Mouse (Mus musculus): ENCODE data around the gene Amer2. TPM values are rescaled to one million over a fixed set of nuclear protein-coding genes. Genes with fewer than 3 reads are reported as not detected.
A peak's percentile ranks its signal among the peaks of the same experiment; 100 is the strongest.

The Amer2 gene
- total RNA-seq, 2 experiments from 2014 or later = 0.29 to 0.44 TPM

DNA sequence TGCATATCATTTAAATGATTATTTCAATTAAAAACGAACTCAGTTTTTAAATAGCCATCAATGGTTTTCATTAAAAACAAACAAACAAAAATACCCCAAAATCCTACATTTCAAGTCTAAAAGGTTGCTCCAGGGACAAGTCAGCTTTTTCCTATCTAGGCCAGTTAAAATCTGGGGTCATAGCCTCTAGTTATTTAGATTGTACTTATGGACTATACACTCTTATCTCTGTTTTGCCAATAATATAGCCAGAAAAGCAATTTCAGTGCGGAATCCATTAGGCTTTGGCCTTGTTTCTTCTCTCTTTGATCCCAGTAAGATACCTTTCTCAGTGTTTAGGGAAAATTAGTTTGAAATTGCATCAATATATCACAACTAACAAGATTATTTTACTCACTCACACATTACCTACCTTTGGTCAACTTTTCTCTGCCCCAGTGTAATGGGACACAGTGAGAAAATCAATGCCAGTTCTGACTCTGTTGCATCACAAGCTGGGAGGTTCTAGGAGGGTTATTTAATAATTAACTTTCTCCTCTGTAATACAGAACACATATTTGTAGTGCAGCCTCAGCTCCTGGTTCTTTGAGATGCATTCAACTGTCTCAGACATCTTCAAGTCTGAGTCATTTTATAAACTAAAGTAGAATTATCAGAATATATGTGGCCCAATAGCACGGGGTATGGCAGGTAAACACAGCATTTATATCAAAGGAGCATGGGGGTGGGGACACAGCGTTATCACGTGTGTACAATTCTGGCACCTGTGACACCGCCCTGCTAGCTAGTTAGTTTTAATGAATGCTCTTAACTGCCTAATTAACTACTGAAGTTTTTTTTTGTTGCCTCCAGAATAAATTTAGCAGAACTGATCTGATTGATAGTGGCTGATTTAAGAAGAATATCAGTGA, 13.8 kb downstream of the Amer2 start:
- DNase-seq (ENCODE audit: low spot score in 2 of 2) = no peak

DNA sequence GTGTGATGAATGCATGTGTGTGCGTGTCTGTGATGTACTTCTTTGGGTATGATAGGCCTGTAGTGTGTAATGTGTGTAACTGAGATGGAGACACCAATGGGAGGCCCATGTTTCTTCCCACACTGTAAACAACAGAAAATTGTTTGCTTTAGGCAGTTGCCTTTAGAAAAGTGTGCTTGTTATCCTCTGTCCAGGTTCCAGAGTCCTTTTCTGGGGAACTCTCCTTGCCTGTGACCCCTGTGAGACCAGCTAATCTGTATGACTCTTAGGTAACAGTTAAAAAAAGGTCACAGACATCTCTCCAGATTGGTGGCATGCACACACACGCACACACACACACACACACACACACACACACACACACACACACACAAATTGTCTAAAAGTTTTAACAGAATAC, 15.3 kb downstream of the Amer2 start:
- no peak for DNase-seq (ENCODE audit: low spot score in 2 of 2)

DNA sequence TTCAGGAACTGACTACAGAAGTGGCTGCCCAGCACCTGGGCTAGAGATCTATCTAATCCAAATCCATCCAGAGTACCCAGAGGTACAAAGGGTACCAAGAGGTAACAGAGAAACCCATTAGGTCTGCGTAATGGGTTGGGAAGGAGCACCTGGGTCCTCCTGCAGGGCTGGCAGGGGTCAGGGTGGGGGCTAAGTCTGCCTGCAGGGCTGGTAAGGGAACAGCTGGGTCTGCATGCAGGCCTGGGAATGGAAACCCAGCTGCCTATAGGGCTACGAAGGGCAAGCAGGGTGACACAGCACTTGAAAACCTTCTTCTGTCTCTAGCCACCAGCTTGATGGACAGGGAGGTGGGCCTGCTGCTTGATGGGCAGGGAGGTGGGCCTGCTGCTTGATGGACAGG, 19.1 kb downstream of the Amer2 start:
- DNase-seq (ENCODE audit: low spot score in 2 of 2) = no peak

DNA sequence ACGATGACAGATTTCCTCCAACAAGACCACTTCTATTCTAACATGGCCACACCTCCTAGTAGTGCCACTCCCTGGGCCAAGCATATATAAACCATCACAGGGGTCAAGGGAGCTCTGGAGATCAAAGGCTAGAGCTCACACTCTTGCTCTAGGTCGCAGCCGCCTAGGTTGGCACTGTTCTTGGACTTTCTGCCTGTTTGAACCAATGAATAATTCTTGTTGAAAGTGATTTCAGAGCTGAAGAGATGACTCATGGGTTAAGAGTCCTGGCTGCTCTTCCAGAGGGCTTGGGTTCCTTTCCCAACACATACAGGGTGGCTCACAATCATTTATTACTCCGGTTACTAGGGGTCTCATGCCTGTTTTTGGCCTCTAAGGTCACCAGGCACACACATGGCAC, 24.3 kb downstream of the Amer2 start:
- DNase-seq (ENCODE audit: low spot score in 2 of 2) = no peak

DNA sequence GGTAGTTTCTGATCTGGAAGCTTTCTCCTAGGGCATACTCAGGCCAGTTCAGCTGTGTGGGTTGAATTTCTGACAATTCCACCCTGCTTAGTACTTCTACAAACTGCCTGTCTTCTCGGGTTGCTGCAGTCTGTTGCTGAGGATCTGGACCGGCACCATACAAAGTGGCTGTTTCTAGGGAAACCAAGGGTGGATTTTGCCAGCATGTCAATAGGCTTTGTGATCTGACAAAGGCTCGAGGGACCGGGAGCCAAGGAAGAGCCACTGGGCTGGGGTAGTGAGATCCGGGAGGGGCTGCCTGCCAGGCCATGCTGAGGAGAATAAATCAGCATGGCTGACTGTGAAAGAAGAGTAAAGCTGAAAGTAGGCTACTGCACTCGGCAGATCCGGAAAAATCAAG, 25.8 kb downstream of the Amer2 start:
- DNase-seq (ENCODE audit: low spot score in 2 of 2) = no peak

DNA sequence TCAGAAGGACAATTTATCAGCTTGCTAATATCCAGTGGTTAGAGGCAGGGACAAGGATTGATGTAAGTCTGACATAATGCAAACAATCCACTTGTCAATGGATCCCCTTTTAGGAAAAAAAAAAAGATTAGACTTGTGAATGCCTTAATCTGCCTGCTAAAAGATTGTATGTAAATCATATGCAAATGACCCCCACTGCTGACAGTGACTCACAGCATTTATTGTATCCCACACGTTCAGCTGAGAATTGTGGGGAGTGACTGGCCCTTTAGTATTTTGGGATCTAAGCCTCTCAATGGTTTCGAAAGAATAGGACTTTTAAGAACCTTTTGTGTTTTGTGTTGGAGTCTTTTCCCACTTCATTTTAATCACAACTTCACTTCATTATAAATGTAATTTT, 30.2 kb downstream of the Amer2 start:
- DNase-seq (ENCODE audit: low spot score in 2 of 2) = no peak

DNA sequence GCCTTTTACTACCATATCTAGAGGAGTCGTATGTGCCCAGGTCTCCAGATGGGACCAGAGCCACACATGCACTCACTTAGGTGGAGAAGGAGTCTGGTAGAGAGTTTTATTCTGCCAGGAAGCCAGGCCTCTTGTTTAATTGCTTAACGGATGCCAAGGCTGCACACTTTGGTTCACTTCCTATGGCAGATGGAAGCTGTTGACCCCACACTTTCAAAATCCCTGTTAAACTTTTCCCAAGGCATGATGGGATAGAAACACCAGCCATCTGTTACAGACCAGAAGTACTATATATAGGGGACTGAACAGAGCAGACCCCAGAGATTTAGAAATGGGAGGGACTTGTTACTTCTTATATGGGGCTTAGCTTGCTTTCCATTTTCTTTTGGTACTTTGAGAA, 32.8 kb downstream of the Amer2 start:
- no peak for DNase-seq (ENCODE audit: low spot score in 2 of 2)

DNA sequence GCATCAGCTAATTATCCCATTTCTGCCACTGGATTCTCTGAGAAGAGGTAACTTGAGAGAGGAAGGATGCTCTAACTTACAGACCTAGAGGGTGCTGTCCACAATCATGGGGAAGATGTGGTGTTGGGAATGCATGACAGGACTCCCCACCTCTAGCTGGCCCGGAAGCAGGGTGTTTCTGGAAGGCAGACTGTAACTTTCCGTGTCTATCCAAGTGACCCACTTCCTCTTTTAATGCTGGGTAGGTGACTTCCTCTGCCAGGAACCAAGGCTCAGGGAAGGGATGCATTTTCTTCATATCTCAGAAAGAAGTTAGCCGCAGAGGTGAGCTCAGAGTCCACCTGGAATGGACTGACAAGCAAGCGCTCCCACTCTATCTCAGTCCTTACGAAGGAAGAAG, 33.5 kb downstream of the Amer2 start:
- DNase-seq (ENCODE audit: low spot score in 2 of 2) = no peak

DNA sequence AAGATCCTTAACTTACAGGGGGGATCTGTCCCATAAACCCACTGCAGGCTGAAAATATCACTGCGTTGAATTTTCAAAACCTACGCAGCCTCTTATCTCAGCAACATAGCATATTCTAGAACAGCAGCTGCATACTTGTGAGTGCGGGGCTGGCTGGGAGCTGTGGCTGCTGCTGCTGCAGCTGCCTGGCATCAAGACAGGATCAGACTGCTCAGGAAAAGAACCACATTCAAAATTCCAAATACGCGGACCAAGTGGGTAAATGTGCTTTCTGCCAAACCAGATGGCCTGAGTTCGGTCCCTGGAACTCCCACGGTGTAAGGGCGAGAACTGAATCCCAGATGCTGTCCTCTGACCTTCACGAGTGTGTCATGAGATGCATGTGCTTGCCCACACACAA, 34.3 kb downstream of the Amer2 start:
- no peak for DNase-seq (ENCODE audit: low spot score in 2 of 2)

DNA sequence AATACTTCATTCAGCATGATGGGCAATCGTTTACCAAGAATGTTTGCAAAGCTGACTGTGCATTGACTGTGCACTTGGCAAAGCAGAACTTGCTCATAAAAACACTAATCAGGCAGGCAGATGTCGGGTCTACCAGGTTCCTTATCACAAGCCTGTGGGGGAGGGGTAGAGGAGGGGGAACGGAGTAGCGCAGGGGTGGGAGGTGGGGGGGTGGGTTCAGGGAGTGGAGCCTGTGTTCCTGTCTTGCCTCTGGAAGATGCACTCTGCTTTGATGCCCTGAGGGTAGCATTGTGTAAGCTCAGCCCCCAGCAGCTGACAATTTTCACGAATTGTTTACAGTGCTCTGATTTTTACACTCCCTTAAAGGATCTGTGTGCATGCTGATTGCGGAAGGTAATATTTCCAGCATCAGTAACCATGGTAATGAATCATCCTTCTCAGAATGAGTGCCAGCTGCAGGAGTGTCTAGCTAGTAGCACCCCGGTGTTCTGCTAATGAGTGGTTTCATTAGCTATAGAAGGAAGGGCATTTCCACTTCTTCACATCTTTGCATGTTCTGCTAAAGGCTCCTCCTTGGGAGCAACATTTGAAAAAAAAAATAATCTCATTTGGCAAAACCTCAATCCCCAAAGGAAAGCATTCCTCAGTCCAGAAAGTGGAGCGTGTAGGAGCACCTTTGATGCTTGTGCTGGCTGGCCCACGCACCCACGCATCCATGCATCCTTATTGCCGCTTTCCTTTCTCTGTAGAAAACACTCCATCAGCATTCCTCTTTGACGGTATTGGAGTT, 36.8 kb downstream of the Amer2 start:
- DNase-seq (ENCODE audit: low spot score in 2 of 2) = no peak

DNA sequence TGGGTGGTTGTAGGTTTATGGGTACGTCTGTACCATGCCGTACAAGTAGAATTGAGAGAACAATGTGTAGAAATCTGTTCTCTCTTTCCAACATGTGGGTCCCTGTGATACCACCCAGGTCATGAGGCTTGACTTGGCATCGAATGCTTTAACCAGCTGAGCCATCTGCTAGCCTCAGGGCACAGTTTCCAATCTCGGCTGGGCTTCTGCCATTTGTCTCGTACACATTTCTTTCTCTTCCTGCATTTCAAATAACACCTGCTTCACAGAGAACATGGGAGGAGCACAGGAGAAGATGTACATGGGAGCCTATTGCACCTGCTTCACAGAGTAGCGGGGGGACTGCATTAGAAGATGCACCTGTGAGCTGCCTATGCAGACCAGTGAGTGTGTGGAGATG, 38.2 kb downstream of the Amer2 start:
- no peak for DNase-seq (ENCODE audit: low spot score in 2 of 2)

DNA sequence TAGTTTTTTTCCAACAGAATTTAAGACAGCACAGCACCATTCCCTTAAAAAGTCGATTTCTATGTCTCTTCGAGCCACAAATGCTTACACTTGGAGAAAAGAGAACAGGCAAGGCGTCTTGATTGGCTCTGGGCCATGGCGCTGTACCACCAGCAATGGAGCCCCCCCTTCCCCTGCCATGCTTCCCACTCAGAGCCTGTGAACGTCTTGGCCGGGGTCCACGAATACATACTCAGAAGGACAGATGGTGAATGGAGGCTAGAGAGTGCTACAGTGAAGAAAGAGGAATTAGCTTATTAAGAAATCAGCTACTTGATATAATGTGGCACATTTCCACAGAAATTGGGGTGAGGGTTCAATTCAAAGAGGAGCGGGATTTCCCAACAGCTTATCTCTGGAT, 41.6 kb downstream of the Amer2 start:
- DNase-seq (ENCODE audit: low spot score in 2 of 2) = peak in 1 of 2 experiments; percentile 28

DNA sequence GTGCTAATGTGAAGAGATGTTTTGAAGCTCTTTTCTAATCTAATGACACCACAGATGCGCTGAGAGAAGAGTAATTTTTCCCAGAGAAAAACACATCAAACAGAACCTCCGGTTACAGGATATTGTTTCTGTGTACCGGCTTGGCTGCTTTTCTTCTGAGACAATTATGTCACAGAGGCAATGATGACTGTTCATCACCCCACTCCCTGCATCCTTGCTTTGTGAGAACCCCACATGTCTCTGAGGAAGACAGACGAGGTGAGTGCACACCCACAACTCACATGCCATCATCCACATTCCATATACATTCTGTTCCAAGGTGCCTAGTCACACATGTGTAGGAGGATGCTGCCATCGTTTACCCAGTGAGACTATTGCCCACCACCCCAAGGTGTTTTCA, 44.9 kb downstream of the Amer2 start:
- DNase-seq (ENCODE audit: low spot score in 2 of 2) = no peak

DNA sequence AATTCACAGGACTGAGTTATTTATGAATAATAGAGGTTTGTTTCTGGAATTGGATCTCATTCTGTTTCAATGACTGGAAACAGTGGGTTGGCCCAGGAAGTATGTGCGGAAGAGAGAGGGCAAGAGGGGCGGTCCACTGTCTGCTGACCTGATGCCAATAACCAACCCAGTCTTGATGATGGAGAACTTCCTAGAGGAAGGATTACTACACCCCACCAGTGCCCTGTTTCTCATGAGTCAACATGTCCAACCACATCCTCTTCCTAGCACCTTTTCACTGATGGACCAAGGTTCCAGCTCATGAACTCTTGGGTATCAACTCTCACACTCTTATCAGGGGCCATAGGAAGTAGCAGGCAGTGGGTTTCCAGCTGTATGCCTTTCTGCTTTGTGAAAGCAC, 49.9 kb downstream of the Amer2 start:
- no peak for DNase-seq (ENCODE audit: low spot score in 2 of 2)

DNA sequence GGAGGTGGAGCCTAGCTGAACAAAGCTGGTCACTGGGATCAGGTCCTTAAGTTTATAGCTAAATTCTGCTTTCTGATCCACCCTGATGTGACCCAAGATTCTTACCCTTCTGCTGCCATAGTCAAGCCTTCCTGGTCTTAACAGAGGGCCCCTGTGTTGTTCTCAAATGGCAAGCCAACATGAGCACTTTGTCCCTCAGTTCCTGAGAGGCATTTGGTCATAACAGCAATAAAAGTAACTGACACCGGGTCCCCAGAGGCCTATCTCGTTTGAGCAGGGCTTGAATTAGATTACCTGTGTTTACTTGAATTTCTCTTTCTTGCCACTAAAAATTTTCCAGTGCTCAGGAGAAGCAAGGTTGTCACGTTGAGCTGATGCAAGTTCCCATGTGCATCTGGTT, 51.1 kb downstream of the Amer2 start:
- no peak for DNase-seq (ENCODE audit: low spot score in 2 of 2)

DNA sequence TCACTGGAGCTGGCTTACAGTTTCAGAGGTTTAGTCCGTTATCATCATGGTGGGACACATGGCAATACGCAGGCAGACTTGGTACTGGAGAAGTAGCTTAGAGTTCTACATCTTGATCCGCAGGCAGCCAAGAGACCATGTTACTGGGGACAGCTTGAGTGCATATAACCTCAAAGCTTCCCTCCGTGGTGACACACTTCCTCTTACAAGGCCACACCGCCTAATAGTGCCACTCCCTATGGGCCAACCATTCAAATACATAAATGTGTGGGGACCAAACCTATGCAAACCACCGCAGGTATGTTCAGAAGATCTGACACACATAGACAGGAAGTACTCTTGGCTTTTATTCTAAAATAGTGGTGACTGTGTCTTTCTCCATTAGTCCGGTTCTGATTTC, 52.5 kb downstream of the Amer2 start:
- no peak for DNase-seq (ENCODE audit: low spot score in 2 of 2)

DNA sequence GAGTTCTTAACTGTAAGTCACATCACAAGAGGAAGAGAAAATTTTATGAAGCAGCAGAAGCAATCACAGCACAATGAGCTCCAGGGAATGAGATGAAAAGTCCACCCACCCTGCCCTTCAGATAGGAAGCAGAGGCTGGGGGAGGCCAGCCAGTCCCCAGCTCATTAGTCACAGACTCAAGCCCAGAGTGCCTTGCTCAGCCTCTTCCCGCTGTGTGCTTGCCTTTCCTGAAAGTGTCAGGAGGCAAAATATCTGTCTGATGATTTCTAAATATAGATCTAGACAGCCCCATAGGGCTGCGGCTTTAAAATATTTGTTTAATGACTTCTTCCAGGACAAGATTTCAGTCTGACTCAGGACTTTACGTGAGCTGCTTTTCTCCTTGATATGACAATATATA, 54.8 kb downstream of the Amer2 start:
- DNase-seq (ENCODE audit: low spot score in 2 of 2) = no peak

DNA sequence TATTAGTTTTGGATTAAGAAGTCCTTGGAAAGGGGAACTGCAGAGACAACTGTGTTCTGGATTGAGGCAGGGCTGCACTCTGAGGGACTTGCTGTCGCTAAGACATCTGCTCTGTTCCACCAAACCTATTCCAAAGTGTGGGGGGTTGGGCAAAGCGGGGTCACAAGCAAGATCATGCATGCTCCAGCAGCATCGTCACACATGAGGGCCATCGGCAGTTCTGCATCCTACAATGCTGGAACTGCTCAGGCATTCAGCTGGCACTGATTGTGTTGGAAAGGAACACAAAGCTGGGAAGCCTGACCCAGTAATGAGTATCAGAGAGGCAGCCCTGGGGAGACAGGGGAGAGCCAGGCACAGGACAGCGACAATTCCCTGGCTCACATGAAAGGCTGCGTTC, 56.5 kb downstream of the Amer2 start:
- no peak for DNase-seq (ENCODE audit: low spot score in 2 of 2)

DNA sequence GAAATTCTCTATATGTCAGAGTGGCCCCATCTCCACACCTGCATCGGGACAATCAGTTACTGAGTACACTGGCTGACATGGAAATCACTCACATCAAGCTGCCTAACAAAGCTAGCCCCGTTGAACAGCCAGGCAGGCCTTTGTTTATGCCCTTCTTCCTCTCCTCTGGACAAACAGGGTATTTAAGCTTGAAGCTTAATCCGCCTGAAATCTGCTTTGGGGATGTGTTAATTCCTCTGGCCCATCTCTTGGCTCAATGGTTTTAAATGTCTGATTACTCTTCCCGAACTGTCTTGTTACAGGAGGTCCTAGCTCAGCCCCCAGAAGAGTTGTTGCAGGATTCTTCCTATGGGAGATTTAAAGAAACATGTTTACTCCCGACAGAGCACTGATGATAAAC, 58.5 kb downstream of the Amer2 start:
- DNase-seq (ENCODE audit: low spot score in 2 of 2) = no peak

DNA sequence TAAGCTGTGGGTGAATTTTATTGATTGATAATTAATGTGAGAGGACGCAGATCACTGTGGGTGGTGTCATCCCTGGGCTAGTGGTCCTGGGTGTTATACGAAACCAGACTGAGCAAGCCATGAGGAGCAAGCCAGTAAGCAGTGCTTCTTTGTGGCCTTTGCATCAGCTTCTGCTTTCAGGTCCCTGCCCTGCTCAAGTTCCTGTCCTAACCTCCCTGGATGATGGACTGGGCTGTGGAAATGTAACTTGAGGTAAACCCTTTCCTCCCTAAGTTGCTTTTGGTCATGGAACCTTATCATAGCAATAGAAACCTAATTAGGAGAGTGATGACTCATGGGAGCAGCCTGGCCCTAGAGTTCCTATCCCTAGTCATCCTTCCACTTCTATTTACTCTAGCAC, 59.1 kb downstream of the Amer2 start:
- DNase-seq (ENCODE audit: low spot score in 2 of 2) = no peak

DNA sequence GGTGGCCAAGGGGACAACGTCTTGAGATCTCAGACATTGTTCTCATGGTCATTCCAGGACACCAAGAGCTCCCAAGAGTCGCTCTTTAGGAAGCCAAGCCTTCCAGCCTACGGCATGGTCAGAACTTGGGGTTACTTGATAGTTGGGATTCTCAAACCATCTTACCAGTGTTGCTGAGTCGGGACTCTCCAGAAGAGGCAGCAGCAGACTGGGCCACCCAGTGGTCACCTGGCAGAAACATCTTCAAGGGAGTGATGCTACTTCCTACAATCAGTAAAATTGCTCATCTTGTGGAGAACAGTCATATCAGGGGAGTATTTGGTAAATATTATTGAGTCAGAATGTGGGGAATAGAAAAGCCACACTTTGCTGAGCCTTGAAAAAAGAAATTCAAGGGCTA, 62.5 kb downstream of the Amer2 start:
- no peak for DNase-seq (ENCODE audit: low spot score in 2 of 2)

DNA sequence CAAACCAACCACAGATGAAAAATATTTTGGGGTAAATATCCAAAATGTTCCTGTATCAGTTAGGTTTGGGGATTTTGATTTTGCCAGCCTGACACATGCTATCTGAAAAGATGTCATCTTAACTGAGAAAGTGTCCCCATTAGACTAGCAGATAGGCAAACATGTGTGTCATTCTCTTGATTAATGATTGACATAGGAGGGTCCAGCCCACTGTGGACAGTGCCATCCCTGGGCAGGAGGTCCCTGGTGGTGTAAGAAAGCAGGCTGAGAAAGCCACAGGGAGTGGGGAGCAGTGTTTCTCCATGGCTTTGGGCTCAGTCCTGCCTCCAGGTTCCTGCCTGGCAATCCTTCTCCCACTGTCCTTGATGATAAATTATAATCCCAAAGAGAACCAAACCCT, 63.3 kb downstream of the Amer2 start:
- no peak for DNase-seq (ENCODE audit: low spot score in 2 of 2)

Data from gastrocnemius, postnatal 4 days (tissue).